Mouse (Mus musculus) bone marrow, adult 2 months (tissue): Measurements from ENCODE around the gene Mapk10. TPM values are rescaled to one million over a fixed set of nuclear protein-coding genes. Genes with fewer than 3 reads are reported as not detected.

ENCODE experiments used
- H3K27ac ChIP-seq: fragments of 200-500 bp; 2 replicates; pipeline ENCODE4 v1.5.1; 2012; ENCODE audit warnings: low read depth, mild to moderate bottlenecking, control low read depth, inconsistent platforms, low read length; ENCODE audit not compliant: control insufficient read depth, poor library complexity, insufficient read depth
- H3K4me1 ChIP-seq: fragments of 200-500 bp; 2 replicates; pipeline ENCODE4 v1.6.1; 2011; ENCODE audit warnings: low read length; ENCODE audit not compliant: control insufficient read depth, insufficient read depth
- H3K4me3 ChIP-seq: fragments of 200-500 bp; replicated peaks from 2 replicates; pipeline ENCODE3; 2011; ENCODE audit warnings: mild to moderate bottlenecking, low read depth, low read length, control low read depth; ENCODE audit not compliant: control insufficient read depth
- CTCF ChIP-seq: fragments of 200-500 bp; IDR thresholded peaks from 2 replicates; pipeline ENCODE4 v1.5.1; 2011; ENCODE audit warnings: low read length, control low read depth; ENCODE audit not compliant: control insufficient read depth, insufficient read depth
- POLR2A ChIP-seq: fragments of 200-500 bp; IDR thresholded peaks from 2 replicates; pipeline ENCODE4 v1.6.1; 2011; ENCODE audit warnings: low read depth, mild to moderate bottlenecking, control low read depth, low read length, borderline replicate concordance; ENCODE audit not compliant: control insufficient read depth
- WGBS: fragments of 180-500 bp; shearing (Covaris S2); methylation state at CpG from one replicate; pipeline ENCODE4 v1.1.7; 2018; 5-methylcytosine and 5-hydroxymethylcytosine counted together
- polyA plus RNA-seq: library from polyadenylated mRNA; stranded (reverse); fragments of >200 nt; gene quantifications from 2 replicates; pipeline ENCODE4 v1.2.4, GENCODE M21; 2011; ENCODE audit warnings: low replicate concordance; ENCODE audit not compliant: missing spikeins, insufficient read depth, insufficient read length

Gene Mapk10
- polyA plus RNA-seq, 1 experiment: not detected

- Histone ChIP-seq H3K4me3 (no peak overlapping the region), H3K4me1 (no peaks in the 10 kb centered on the region), H3K27ac (no peak overlapping the region)
- 52% methylated on average over 5 of the region's 5 CpGs for WGBS
- TF ChIP-seq POLR2A: no peak
- no peak for TF ChIP-seq CTCF
These were observed 34.1 kb downstream of the Mapk10 start for GRCm38 (mm10) chr5:103177010-103177409.

GRCm38 (mm10) chr5:103175989-103176388 is 35.1 kb downstream of the Mapk10 start:
- H3K4me3 ChIP-seq: no peak overlapping the region
- no peak overlapping the region for H3K27ac ChIP-seq
- 75% methylated on average over 7 of the region's 7 CpGs for WGBS
- no peaks in the 10 kb centered on the region for H3K4me1 ChIP-seq
- TF ChIP-seq POLR2A (no peak), CTCF (no peak)

GRCm38 (mm10) chr5:103174607-103175006 is 36.5 kb downstream of the Mapk10 start:
- no peak overlapping the region for H3K4me3 ChIP-seq
- TF ChIP-seq CTCF (no peak), POLR2A (no peak)
- H3K4me1 ChIP-seq: no peaks in the 10 kb centered on the region
- 74% methylated on average over 7 of the region's 7 CpGs for WGBS
- no peak overlapping the region for H3K27ac ChIP-seq

- Histone ChIP-seq H3K4me3 (no peak overlapping the region), H3K27ac (no peak overlapping the region), H3K4me1 (no peaks in the 10 kb centered on the region)
- WGBS: 71% methylated on average over 3 of the region's 3 CpGs
- no peak for TF ChIP-seq CTCF
- no peak for TF ChIP-seq POLR2A
These were observed 39.9 kb downstream of the Mapk10 start for GRCm38 (mm10) chr5:103171207-103171606.

- WGBS: 81% methylated on average over 5 of the region's 5 CpGs
- no peak overlapping the region for H3K27ac ChIP-seq
- no peak for TF ChIP-seq POLR2A
- no peak for TF ChIP-seq CTCF
These were observed 43.8 kb downstream of the Mapk10 start for GRCm38 (mm10) chr5:103167371-103167770.

GRCm38 (mm10) chr5:103166755-103167154 is 44.4 kb downstream of the Mapk10 start:
- WGBS: 71% methylated on average over 2 of the region's 2 CpGs
- TF ChIP-seq POLR2A (no peak), CTCF (no peak)
- no peak overlapping the region for H3K27ac ChIP-seq
- no peaks in the 10 kb centered on the region for H3K4me1 ChIP-seq
- H3K4me3 ChIP-seq: no peak overlapping the region

More at GRCm38 (mm10) chr5:103167371-103167770, 43.8 kb downstream of the Mapk10 start:
- H3K4me3 ChIP-seq: no peak overlapping the region
- no peaks in the 10 kb centered on the region for H3K4me1 ChIP-seq

GRCm38 (mm10) chr5:103164022-103164421 is 47.1 kb downstream of the Mapk10 start:
- WGBS: 79% methylated on average over 3 of the region's 3 CpGs
- no peak overlapping the region for H3K27ac ChIP-seq
- no peaks in the 10 kb centered on the region for H3K4me1 ChIP-seq
- no peak overlapping the region for H3K4me3 ChIP-seq
- TF ChIP-seq POLR2A (no peak), CTCF (no peak)

- Histone ChIP-seq H3K4me1 (no peaks in the 10 kb centered on the region), H3K27ac (no peak overlapping the region), H3K4me3 (no peak overlapping the region)
- no peak for TF ChIP-seq CTCF
- WGBS: 59% methylated on average over 3 of the region's 3 CpGs
These were observed 49.6 kb downstream of the Mapk10 start for GRCm38 (mm10) chr5:103161574-103161973.

- Histone ChIP-seq H3K4me3 (no peak overlapping the region), H3K4me1 (no peaks in the 10 kb centered on the region), H3K27ac (no peak overlapping the region)
- TF ChIP-seq POLR2A: no peak
- no peak for TF ChIP-seq CTCF
- 33% methylated on average over 1 of the region's 1 CpGs for WGBS
These were observed 50.0 kb downstream of the Mapk10 start for GRCm38 (mm10) chr5:103161196-103161540.
